Mouse (Mus musculus) intestine, embryonic 16.5 days (tissue): ENCODE results near the gene Tnnt3. TPM values are rescaled to one million over a fixed set of nuclear protein-coding genes. Genes with fewer than 3 reads are reported as not detected.
A peak's percentile ranks its signal among the peaks of the same experiment; 100 is the strongest.

ENCODE experiments used
- ATAC-seq: fragments of 200-750 bp; cut with Nextera tagmentation; 2 replicates; pipeline ENCODE4 v1.8.0; 2017; ENCODE audit warnings: moderate TSS enrichment, moderate library complexity
- H3K27ac ChIP-seq: fragments of 300-500 bp; sonication (generic); 2 replicates; pipeline ENCODE4 v1.5.1; 2014; ENCODE audit warnings: mild to moderate bottlenecking, low read length
- H3K27me3 ChIP-seq: fragments of 300-500 bp; sonication (generic); replicated peaks from 2 replicates; pipeline ENCODE4 v1.6.1; 2014; ENCODE audit warnings: low read length, control low read depth, mixed read lengths; ENCODE audit not compliant: control insufficient read depth, insufficient read depth
- H3K36me3 ChIP-seq: fragments of 300-500 bp; sonication (generic); 2 replicates; pipeline ENCODE4 v1.6.1; 2014; ENCODE audit warnings: low read length, control low read depth; ENCODE audit not compliant: control insufficient read depth, insufficient read depth
- H3K4me1 ChIP-seq: fragments of 300-500 bp; sonication (generic); 2 replicates; pipeline ENCODE4 v1.6.1; 2014; ENCODE audit warnings: low read length, control low read depth, mixed read lengths; ENCODE audit not compliant: control insufficient read depth, insufficient read depth
- H3K4me2 ChIP-seq: fragments of 300-500 bp; sonication (generic); 2 replicates; pipeline ENCODE4 v1.6.1; 2014; ENCODE audit warnings: low read depth, low read length, control low read depth
- H3K4me3 ChIP-seq: fragments of 300-500 bp; sonication (generic); 2 replicates; pipeline ENCODE4 v1.5.1; 2014; ENCODE audit warnings: mild to moderate bottlenecking, low read length
- H3K9ac ChIP-seq: fragments of 300-500 bp; sonication (generic); 2 replicates; pipeline ENCODE4 v1.6.1; 2014; ENCODE audit warnings: low read depth, low read length
- H3K9me3 ChIP-seq: fragments of 300-500 bp; sonication (generic); 2 replicates; pipeline ENCODE4 v1.6.1; 2016; ENCODE audit warnings: low read length, control low read depth; ENCODE audit not compliant: control insufficient read depth
- WGBS: fragments of 180-500 bp; shearing (Covaris S2); extraction: QIAGEN DNeasy Blood & Tissue Kit; methylation state at CpG from one replicate; pipeline ENCODE4 v1.1.7; 2014; 5-methylcytosine and 5-hydroxymethylcytosine counted together
- polyA plus RNA-seq: library from polyadenylated mRNA; unstranded; fragments of >200 nt; fragmentation: Nextera tagmentation; extraction: Ambion mirVana; gene quantifications from 2 replicates; pipeline ENCODE4 v1.2.1, GENCODE M21; 2015

The Tnnt3 gene
- polyA plus RNA-seq, 1 experiment from 2014 or later, result 2.1 TPM

DNA sequence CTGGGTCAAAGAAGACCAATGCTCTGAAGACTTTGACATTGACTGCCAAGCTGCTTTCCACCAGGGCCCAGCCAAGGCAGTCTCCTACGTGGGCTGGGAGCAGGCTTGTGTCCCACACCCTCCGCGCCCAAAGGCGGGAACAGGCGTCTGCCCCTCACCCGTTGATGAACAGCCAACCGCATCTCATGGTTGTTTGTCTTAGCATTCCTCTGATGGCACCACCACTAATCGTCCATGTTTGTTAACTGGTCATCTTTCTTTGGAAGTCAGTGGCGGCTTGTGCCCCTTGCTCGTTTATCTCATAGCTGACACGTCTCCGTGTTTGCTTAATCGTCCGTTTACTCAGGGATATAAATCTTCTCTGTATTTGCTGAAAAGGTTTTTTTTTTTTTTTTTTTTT, 10.9 kb downstream of the Tnnt3 start:
- no peak overlapping the region for H3K4me2 ChIP-seq
- no peaks in the 10 kb centered on the region for H3K9me3 ChIP-seq
- H3K36me3 ChIP-seq, result no peaks in the 10 kb centered on the region
- no peak overlapping the region for H3K4me3 ChIP-seq
- no peak for ATAC-seq
- WGBS, result 18% methylated on average over 14 of the region's 14 CpGs
- peak overlapping the region; percentile 72 for H3K27ac ChIP-seq
- no peak overlapping the region for H3K9ac ChIP-seq
- no peaks in the 10 kb centered on the region for H3K27me3 ChIP-seq
- H3K4me1 ChIP-seq, result peaks cover 24% of the 10 kb centered on the region

- H3K9me3 ChIP-seq, result no peaks in the 10 kb centered on the region
- H3K27ac ChIP-seq, result peak overlapping the region; percentile 72
- no peaks in the 10 kb centered on the region for H3K27me3 ChIP-seq
- 0 out of 2 replicates have a peak overlapping the region, but pooled peaks have one; percentile 17 for H3K9ac ChIP-seq
- H3K4me2 ChIP-seq, result no peak overlapping the region
- peaks cover 24% of the 10 kb centered on the region for H3K4me1 ChIP-seq
- no peak for ATAC-seq
- H3K36me3 ChIP-seq, result no peaks in the 10 kb centered on the region
- H3K4me3 ChIP-seq, result no peak overlapping the region
- 25% methylated on average over 12 of the region's 12 CpGs for WGBS
Measured at GRCm38 (mm10) chr7:142510021-142510777, 11.6 kb downstream of the Tnnt3 start.

GRCm38 (mm10) chr7:142514048-142514447, 15.4 kb downstream of the Tnnt3 start:
- no peak for ATAC-seq
- 84% methylated on average over 4 of the region's 4 CpGs for WGBS
- H3K9me3 ChIP-seq, result no peaks in the 10 kb centered on the region

DNA sequence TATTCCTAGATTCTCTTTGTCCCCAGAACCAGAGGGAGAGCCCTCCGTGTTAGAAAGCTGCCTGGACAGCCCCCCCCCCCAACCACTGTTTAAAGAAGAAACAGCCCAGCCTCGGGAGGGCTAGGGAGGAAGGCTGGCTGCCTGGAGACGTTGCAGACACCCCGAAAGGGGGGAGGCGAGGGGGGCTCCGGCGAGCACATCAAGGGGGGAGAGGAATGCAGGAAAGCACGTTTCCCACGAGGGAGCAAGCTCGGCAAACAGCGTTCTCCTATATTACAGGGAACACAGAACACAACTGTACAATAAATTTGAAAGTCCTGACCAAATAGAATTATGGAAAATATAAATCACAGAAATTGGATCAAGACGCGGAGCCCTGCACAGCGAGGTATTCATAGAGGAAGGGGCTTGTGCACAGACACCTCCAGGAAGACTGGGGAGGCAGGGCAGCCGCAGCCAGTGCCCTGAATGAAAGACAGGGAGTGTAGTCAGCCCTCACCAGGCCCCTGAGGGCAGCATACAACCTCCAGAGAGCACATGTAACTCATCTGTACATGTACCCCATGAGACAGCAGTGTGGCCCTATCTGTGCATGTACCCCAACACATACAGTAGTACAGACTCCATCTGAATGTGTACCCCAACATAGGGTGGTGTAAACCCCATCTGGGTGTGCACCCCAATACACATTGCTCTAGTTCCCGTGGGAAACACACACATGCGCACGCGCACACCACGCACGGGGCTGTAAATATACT, 17.8 kb downstream of the Tnnt3 start:
- H3K9ac ChIP-seq, result peak overlapping the region; percentile 46
- H3K4me2 ChIP-seq, result 0 out of 2 replicates have a peak overlapping the region, but pooled peaks have one; percentile 11

More at GRCm38 (mm10) chr7:142514048-142514447, 15.4 kb downstream of the Tnnt3 start:
- Histone ChIP-seq H3K4me3 (no peak overlapping the region), H3K4me1 (peaks cover 26% of the 10 kb centered on the region), H3K27ac (no peak overlapping the region), H3K36me3 (no peaks in the 10 kb centered on the region), H3K9ac (no peak overlapping the region), H3K4me2 (no peak overlapping the region), H3K27me3 (no peaks in the 10 kb centered on the region)

DNA sequence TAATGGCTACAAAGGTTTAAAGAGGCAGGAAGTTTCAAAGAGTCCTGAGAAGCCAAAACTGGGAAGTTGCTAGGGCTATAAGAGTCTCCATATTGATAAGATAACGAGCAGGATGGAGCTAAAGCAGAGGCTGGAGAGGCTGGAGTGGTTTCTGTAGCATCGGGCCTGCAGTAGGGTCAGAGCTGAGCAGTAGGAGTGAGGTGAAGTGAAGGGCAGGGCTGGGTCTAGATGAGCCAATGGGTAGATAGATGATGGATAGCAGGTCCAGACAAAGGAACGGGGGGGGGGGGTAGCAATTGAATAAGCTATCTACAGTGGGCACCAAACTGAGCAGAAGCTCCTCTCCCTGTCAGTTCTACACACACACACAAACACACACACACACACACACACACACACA, 18.9 kb downstream of the Tnnt3 start:
- no peak overlapping the region for H3K9ac ChIP-seq
- H3K9me3 ChIP-seq, result no peaks in the 10 kb centered on the region
- no peak overlapping the region for H3K27ac ChIP-seq
- no peaks in the 10 kb centered on the region for H3K36me3 ChIP-seq
- no peak overlapping the region for H3K4me3 ChIP-seq
- 37% methylated on average over 3 of the region's 3 CpGs for WGBS
- ATAC-seq, result no peak
- no peaks in the 10 kb centered on the region for H3K27me3 ChIP-seq
- H3K4me1 ChIP-seq, result peaks cover 30% of the 10 kb centered on the region
- no peak overlapping the region for H3K4me2 ChIP-seq

More for the DNA sequence above, 17.8 kb downstream of the Tnnt3 start:
- Histone ChIP-seq H3K27ac (peak overlapping the region; percentile 89), H3K27me3 (no peaks in the 10 kb centered on the region), H3K4me1 (peaks cover 26% of the 10 kb centered on the region), H3K9me3 (no peaks in the 10 kb centered on the region), H3K36me3 (no peaks in the 10 kb centered on the region), H3K4me3 (no peak overlapping the region)
- 32% methylated on average over 21 of the region's 21 CpGs for WGBS
- peak; percentile 79 for ATAC-seq

GRCm38 (mm10) chr7:142520331-142520730, 21.7 kb downstream of the Tnnt3 start:
- Histone ChIP-seq H3K4me2 (no peak overlapping the region), H3K4me1 (peaks cover 50% of the 10 kb centered on the region), H3K27ac (no peak overlapping the region), H3K4me3 (no peak overlapping the region), H3K36me3 (no peaks in the 10 kb centered on the region), H3K9me3 (no peaks in the 10 kb centered on the region), H3K9ac (no peak overlapping the region), H3K27me3 (no peaks in the 10 kb centered on the region)
- ATAC-seq, result no peak
- WGBS, result 69% methylated on average over 4 of the region's 4 CpGs

- H3K4me1 ChIP-seq, result peaks cover 53% of the 10 kb centered on the region
- H3K36me3 ChIP-seq, result no peaks in the 10 kb centered on the region
- peak overlapping the region; percentile 35; the same call in 1 of the 2 replicates for H3K9ac ChIP-seq
- no peak overlapping the region for H3K4me3 ChIP-seq
- no peaks in the 10 kb centered on the region for H3K9me3 ChIP-seq
- 23% methylated on average over 4 of the region's 4 CpGs for WGBS
- H3K27me3 ChIP-seq, result no peaks in the 10 kb centered on the region
- H3K4me2 ChIP-seq, result no peak overlapping the region
- ATAC-seq, result peak; percentile 41
- peak overlapping the region; percentile 83 for H3K27ac ChIP-seq
Measured at GRCm38 (mm10) chr7:142522352-142522751, 23.7 kb downstream of the Tnnt3 start.

GRCm38 (mm10) chr7:142523200-142523990, 24.8 kb downstream of the Tnnt3 start:
- no peak overlapping the region for H3K4me2 ChIP-seq
- peaks cover 58% of the 10 kb centered on the region for H3K4me1 ChIP-seq

More at GRCm38 (mm10) chr7:142523200-142523990, 24.8 kb downstream of the Tnnt3 start:
- H3K27me3 ChIP-seq, result no peaks in the 10 kb centered on the region
- H3K9me3 ChIP-seq, result no peaks in the 10 kb centered on the region
- no peak overlapping the region for H3K4me3 ChIP-seq
- 0 out of 2 replicates have a peak overlapping the region, but pooled peaks have one; percentile 38 for H3K9ac ChIP-seq
- ATAC-seq, result no peak
- H3K36me3 ChIP-seq, result no peaks in the 10 kb centered on the region
- 29% methylated on average over 17 of the region's 17 CpGs for WGBS
- H3K27ac ChIP-seq, result peak overlapping the region; percentile 83
